Mouse (Mus musculus) layer of hippocampus, postnatal 36 days (tissue): ENCODE measurements at regions not wholly inside any gene's neighbourhood (a gene's known extent, or its start where the extent isn't known, plus 50 kb on each side); places are given as distances from the start of the nearest gene placed in this dataset.

Source experiments
- DNase-seq, 2 experiments: peaks; one replicate each; pipeline ENCODE4 v3.0.0; 2022

- DNase-seq, result no peak
Measured at GRCm38 (mm10) chr8:10761694-10762305, 246.5 kb downstream of the Irs2 start.

GRCm38 (mm10) chr8:10760851-10761693 lies 247.2 kb downstream of the Irs2 start:
- DNase-seq, result peak; percentile 48

GRCm38 (mm10) chr8:10760231-10760630 lies 248.0 kb downstream of the Irs2 start:
- no peak for DNase-seq

GRCm38 (mm10) chr8:10758151-10758550 lies 250.1 kb downstream of the Irs2 start:
- no peak for DNase-seq

- DNase-seq, result no peak
Measured at GRCm38 (mm10) chr8:10754986-10755308, 253.3 kb downstream of the Irs2 start.

GRCm38 (mm10) chr8:10754232-10754985 lies 253.8 kb downstream of the Irs2 start:
- no peak for DNase-seq

GRCm38 (mm10) chr8:10753056-10753455 lies 255.2 kb downstream of the Irs2 start:
- DNase-seq, result no peak

GRCm38 (mm10) chr8:10747150-10747549 lies 261.1 kb downstream of the Irs2 start:
- DNase-seq, result no peak

GRCm38 (mm10) chr8:10743241-10743640 lies 265.0 kb downstream of the Irs2 start:
- DNase-seq, result peak in 1 of 2 experiments; percentile 18

GRCm38 (mm10) chr8:10740837-10741236 lies 267.4 kb downstream of the Irs2 start:
- DNase-seq, result no peak

- no peak for DNase-seq
Measured at GRCm38 (mm10) chr8:10738486-10739081, 269.7 kb downstream of the Irs2 start.

- no peak for DNase-seq
Measured at GRCm38 (mm10) chr8:10734746-10735145, 273.5 kb downstream of the Irs2 start.

- no peak for DNase-seq
Measured at GRCm38 (mm10) chr8:10723332-10723731, 284.9 kb downstream of the Irs2 start.

GRCm38 (mm10) chr8:10722742-10723141 lies 285.5 kb downstream of the Irs2 start:
- DNase-seq, result no peak

GRCm38 (mm10) chr8:10722342-10722741 lies 285.9 kb downstream of the Irs2 start:
- DNase-seq, result no peak

GRCm38 (mm10) chr8:10721146-10721862 lies 287.0 kb downstream of the Irs2 start:
- DNase-seq, result no peak

- DNase-seq, result no peak
Measured at GRCm38 (mm10) chr8:10720398-10720797, 287.9 kb downstream of the Irs2 start.

GRCm38 (mm10) chr8:10719411-10719810 lies 288.8 kb downstream of the Irs2 start:
- no peak for DNase-seq

- DNase-seq, result no peak
Measured at GRCm38 (mm10) chr8:10717297-10717696, 291.0 kb downstream of the Irs2 start.

- DNase-seq, result no peak
Measured at GRCm38 (mm10) chr8:10716161-10716560, 292.1 kb downstream of the Irs2 start.

GRCm38 (mm10) chr8:10713515-10714042 lies 294.7 kb downstream of the Irs2 start:
- DNase-seq, result no peak

GRCm38 (mm10) chr8:10712118-10712689 lies 296.1 kb downstream of the Irs2 start:
- no peak for DNase-seq
